23 mouse cellular contexts compared by ENCODE assay signal in the genomic region with DNA sequence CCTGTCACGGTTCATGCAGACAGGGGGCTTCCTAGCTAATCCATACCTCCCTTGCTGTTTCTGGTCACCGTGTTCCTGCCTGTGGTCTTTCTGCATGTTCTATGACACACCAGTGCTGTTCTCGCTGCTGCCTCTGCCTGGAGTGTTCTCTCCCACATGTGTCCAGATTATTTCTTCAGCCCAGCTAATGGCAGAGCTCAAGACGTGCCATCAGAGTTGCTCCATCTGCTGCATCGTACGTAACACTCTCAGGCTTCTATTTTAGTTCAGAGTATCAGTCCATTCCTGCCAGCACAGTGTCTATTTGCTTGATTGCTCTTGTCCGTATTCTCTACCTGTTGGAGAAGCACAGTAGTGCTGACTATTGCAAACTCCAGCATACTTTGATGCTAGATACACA.
A peak's percentile ranks its signal among the peaks of the same experiment; 100 is the strongest.
DNase-seq lines count a peak whose midpoint lies in the region; ATAC-seq lines count a peak whose summit lies in the region.
"Had no signal": no experiment of that assay in that cellular context is flagged by ENCODE, and none has a peak within 500 bp of the region (broad histone marks: within the 10 kb centered on the region; RNA-seq: fewer than 3 reads in every experiment).

No protein-coding gene starts in this region.

- no peak overlapping the region for H3K4me2 ChIP-seq in lung, embryonic 16.5 days (ENCODE audit: low read depth, low read length)
- H3K4me2 ChIP-seq: forebrain, embryonic 13.5 days; heart, embryonic 11.5 days; hindbrain, embryonic 13.5 days had no signal

- ATAC-seq in lung, embryonic 16.5 days (ENCODE audit: low read depth) = peak; percentile 74
- ATAC-seq: activated CD4-positive, CD25-positive, alpha-beta regulatory T cell, adult 4 months; forebrain, embryonic 13.5 days; forebrain, embryonic 16.5 days; hindbrain, embryonic 16.5 days had no signal

- WGBS in lung, embryonic 16.5 days = 47% methylated on average over 7 of the region's 7 CpGs

- H3K4me3 ChIP-seq in lung, embryonic 16.5 days (ENCODE audit: low read length) = no peak overlapping the region
- H3K4me3 ChIP-seq: forebrain, embryonic 10.5 days; forebrain, embryonic 13.5 days; hindbrain, embryonic 10.5 days; hindbrain, embryonic 13.5 days had no signal

- H3K9me3 ChIP-seq in lung, embryonic 16.5 days (ENCODE audit: control insufficient read depth, low read length) = no peaks in the 10 kb centered on the region
- H3K9me3 ChIP-seq: forebrain, embryonic 10.5 days; forebrain, embryonic 13.5 days; hindbrain, embryonic 10.5 days; hindbrain, embryonic 13.5 days had no signal

- no peaks in the 10 kb centered on the region for H3K36me3 ChIP-seq in lung, embryonic 16.5 days (ENCODE audit: control insufficient read depth, insufficient read depth, low read length)
- H3K36me3 ChIP-seq: forebrain, embryonic 10.5 days; hindbrain, embryonic 10.5 days; hindbrain, embryonic 13.5 days had no signal

- no peaks in the 10 kb centered on the region for H3K27me3 ChIP-seq in lung, embryonic 16.5 days (ENCODE audit: control insufficient read depth, insufficient read depth, low read depth, low read length)
- H3K27me3 ChIP-seq: forebrain, embryonic 13.5 days; hindbrain, embryonic 13.5 days had no signal

- no peaks in the 10 kb centered on the region for H3K4me1 ChIP-seq in lung, embryonic 16.5 days (replicated peaks; ENCODE audit: control insufficient read depth, insufficient read depth, low read length)
- H3K4me1 ChIP-seq: forebrain, embryonic 10.5 days; forebrain, embryonic 13.5 days; hindbrain, embryonic 10.5 days; hindbrain, embryonic 13.5 days had no signal

- H3K9ac ChIP-seq in lung, embryonic 16.5 days (ENCODE audit: low read length) = no peak overlapping the region
- H3K9ac ChIP-seq: forebrain, embryonic 13.5 days; hindbrain, embryonic 13.5 days had no signal

- peak; percentile 44 for DNase-seq in heart, adult 11 months
- no peak for DNase-seq in heart, postnatal 10 days
- DNase-seq in lung, adult 18-20 months = no peak
- DNase-seq in lung, postnatal 14 days = peak; percentile 3
- no peak for DNase-seq in retina, embryonic 14.5 days (ENCODE audit: low spot score)
- DNase-seq: adrenal gland, adult 8-10 months; adrenal gland, postnatal 25 days; cerebellum, adult 11-12 months; cerebellum, adult 8-10 months; cerebellum, postnatal 10 days; cerebellum, postnatal 36 days; gastrocnemius, postnatal 10 days; gastrocnemius, postnatal 36 days; heart, postnatal 36 days had no signal

- H3K27ac ChIP-seq in lung, embryonic 16.5 days (ENCODE audit: low read length) = no peak overlapping the region
- H3K27ac ChIP-seq: forebrain, embryonic 10.5 days; forebrain, embryonic 13.5 days; hindbrain, embryonic 10.5 days; hindbrain, embryonic 13.5 days had no signal

- intact Hi-C loops in heart, postnatal 10 days (cut with DNase I) = no loop called here

Comparison
In these comparisons a context has a peak if more than half of its experiments do, and no peak if none do; other contexts are left out.
1. DNase-seq: peak in heart, adult 11 months (single experiment) and lung, postnatal 14 days (single experiment); none in heart, postnatal 10 days (0 of 2), lung, adult 18-20 months (0 of 2) and retina, embryonic 14.5 days (single experiment).